Mouse (Mus musculus) limb, embryonic 14.5 days (tissue): ENCODE data around the gene Slc35f4. TPM values are rescaled to one million over a fixed set of nuclear protein-coding genes. Genes with fewer than 3 reads are reported as not detected.

Source experiments
- ATAC-seq: fragments of 200-750 bp; cut with Nextera tagmentation; 2 replicates; pipeline ENCODE4 v1.8.0; 2017; ENCODE audit warnings: low read depth, moderate number of reproducible peaks, moderate TSS enrichment; ENCODE audit not compliant: low FRiP score
- DNase-seq: peaks from one replicate; pipeline ENCODE4 v3.0.0-alpha.2; 2015; ENCODE audit warnings: low spot score
- H3K27ac ChIP-seq: fragments of 300-500 bp; sonication (generic); replicated peaks from 2 replicates; pipeline ENCODE4 v1.5.1; 2014; ENCODE audit warnings: low read depth, mild to moderate bottlenecking, low read length, moderate library complexity, mixed read lengths
- H3K27me3 ChIP-seq: fragments of 300-500 bp; sonication (generic); 2 replicates; pipeline ENCODE4 v1.6.1; 2014; ENCODE audit warnings: low read length, mixed read lengths; ENCODE audit not compliant: control insufficient read depth, insufficient read depth
- H3K36me3 ChIP-seq: fragments of 300-500 bp; sonication (generic); 2 replicates; pipeline ENCODE4 v1.6.1; 2014; ENCODE audit warnings: mild to moderate bottlenecking, low read length, moderate library complexity, mixed read lengths; ENCODE audit not compliant: control insufficient read depth, insufficient read depth
- H3K4me1 ChIP-seq: fragments of 300-500 bp; sonication (generic); 2 replicates; pipeline ENCODE4 v1.6.1; 2014; ENCODE audit warnings: antibody characterized with exemption, low read length, mixed read lengths; ENCODE audit not compliant: control insufficient read depth, insufficient read depth
- H3K4me2 ChIP-seq: fragments of 300-500 bp; sonication (generic); replicated peaks from 2 replicates; pipeline ENCODE4 v1.6.1; 2014; ENCODE audit warnings: low read depth, mild to moderate bottlenecking, low read length, moderate library complexity; ENCODE audit not compliant: severe bottlenecking
- H3K4me3 ChIP-seq: fragments of 300-500 bp; sonication (generic); replicated peaks from 2 replicates; pipeline ENCODE4 v1.5.1; 2014; ENCODE audit warnings: low read length
- H3K9ac ChIP-seq: fragments of 300-500 bp; sonication (generic); 2 replicates; pipeline ENCODE4 v1.6.1; 2014; ENCODE audit warnings: mild to moderate bottlenecking, low read depth, low read length, moderate library complexity; ENCODE audit not compliant: severe bottlenecking
- H3K9me3 ChIP-seq: fragments of 300-500 bp; sonication (generic); 2 replicates; pipeline ENCODE4 v1.6.1; 2016; ENCODE audit warnings: low read length; ENCODE audit not compliant: control insufficient read depth
- POLR2A ChIP-seq: fragments of 200-500 bp; IDR thresholded peaks from 2 replicates; pipeline ENCODE4 v1.8.0; 2012; ENCODE audit warnings: inconsistent platforms, mild to moderate bottlenecking, moderate library complexity, borderline replicate concordance; ENCODE audit not compliant: insufficient read depth, insufficient read length; ENCODE audit errors: extremely low read depth
- WGBS: fragments of 180-500 bp; shearing (Covaris S2); extraction: QIAGEN DNeasy Blood & Tissue Kit; methylation state at CpG from one replicate; pipeline ENCODE4 v1.1.7; 2014; 5-methylcytosine and 5-hydroxymethylcytosine counted together
- polyA plus RNA-seq, 2 experiments: library from polyadenylated mRNA; depleted of rRNA in 1 of 2; stranded (reverse) in 1 of 2; unstranded in 1 of 2; fragments of >200 nt; fragmentation: Nextera tagmentation in 1 of 2; extraction: Ambion mirVana in 1 of 2; gene quantifications; 2 replicates each; pipeline versions ENCODE4 v1.2.1 to v1.2.3; 2012 to 2014

The Slc35f4 gene
- polyA plus RNA-seq, 2 experiments: not detected

- DNase-seq (no peak), ATAC-seq (no peak)
- Histone ChIP-seq H3K27me3 (no peaks in the 10 kb centered on the region), H3K9ac (no peak overlapping the region), H3K27ac (no peak overlapping the region), H3K4me1 (no peaks in the 10 kb centered on the region), H3K4me3 (no peak overlapping the region), H3K9me3 (no peaks in the 10 kb centered on the region), H3K36me3 (no peaks in the 10 kb centered on the region), H3K4me2 (no peak overlapping the region)
- WGBS: 42% methylated on average over 7 of the region's 7 CpGs
- no peak for TF ChIP-seq POLR2A
Measured at GRCm38 (mm10) chr14:49447669-49448068, 78.2 kb downstream of the Slc35f4 start.

GRCm38 (mm10) chr14:49446461-49446860, 79.4 kb downstream of the Slc35f4 start:
- no peak for TF ChIP-seq POLR2A
- WGBS: 36% methylated on average over 7 of the region's 7 CpGs
- H3K4me1 ChIP-seq: no peaks in the 10 kb centered on the region
- no peak overlapping the region for H3K4me3 ChIP-seq
- H3K36me3 ChIP-seq: no peaks in the 10 kb centered on the region
- no peaks in the 10 kb centered on the region for H3K27me3 ChIP-seq
- H3K9me3 ChIP-seq: no peaks in the 10 kb centered on the region
- no peak overlapping the region for H3K9ac ChIP-seq
- no peak overlapping the region for H3K27ac ChIP-seq
- H3K4me2 ChIP-seq: no peak overlapping the region
- DNase-seq (no peak), ATAC-seq (no peak)

GRCm38 (mm10) chr14:49436811-49437210, 89.0 kb downstream of the Slc35f4 start:
- ATAC-seq: no peak

GRCm38 (mm10) chr14:49431821-49432220, 94.0 kb downstream of the Slc35f4 start:
- Histone ChIP-seq H3K27me3 (no peaks in the 10 kb centered on the region), H3K36me3 (no peaks in the 10 kb centered on the region), H3K27ac (no peak overlapping the region), H3K4me1 (no peaks in the 10 kb centered on the region), H3K4me3 (no peak overlapping the region), H3K9ac (no peak overlapping the region), H3K4me2 (no peak overlapping the region), H3K9me3 (no peaks in the 10 kb centered on the region)
- ATAC-seq: no peak
- no peak for TF ChIP-seq POLR2A
- 38% methylated on average over 5 of the region's 5 CpGs for whole genome bisulfite sequencing
- DNase-seq: peak; percentile 14

More at GRCm38 (mm10) chr14:49436811-49437210, 89.0 kb downstream of the Slc35f4 start:
- TF ChIP-seq POLR2A: no peak
- Histone ChIP-seq H3K36me3 (no peaks in the 10 kb centered on the region), H3K4me1 (no peaks in the 10 kb centered on the region), H3K4me3 (no peak overlapping the region), H3K27me3 (no peaks in the 10 kb centered on the region), H3K9ac (no peak overlapping the region), H3K27ac (no peak overlapping the region), H3K9me3 (no peaks in the 10 kb centered on the region), H3K4me2 (no peak overlapping the region)
- WGBS: 89% methylated on average over 3 of the region's 3 CpGs
- no peak for DNase-seq

- H3K4me2 ChIP-seq: no peak overlapping the region
- H3K4me3 ChIP-seq: no peak overlapping the region
- TF ChIP-seq POLR2A: no peak
- WGBS: 22% methylated on average over 1 of the region's 1 CpGs
- H3K9ac ChIP-seq: no peak overlapping the region
- H3K27me3 ChIP-seq: no peaks in the 10 kb centered on the region
- ATAC-seq: no peak
- no peak for DNase-seq
- H3K27ac ChIP-seq: no peak overlapping the region
- H3K9me3 ChIP-seq: no peaks in the 10 kb centered on the region
- no peaks in the 10 kb centered on the region for H3K36me3 ChIP-seq
- no peaks in the 10 kb centered on the region for H3K4me1 ChIP-seq
Measured at GRCm38 (mm10) chr14:49392482-49392881, 133.4 kb downstream of the Slc35f4 start.

GRCm38 (mm10) chr14:49362161-49362560, 163.7 kb downstream of the Slc35f4 start:
- ATAC-seq (no peak), DNase-seq (no peak)
- Histone ChIP-seq H3K4me1 (no peaks in the 10 kb centered on the region), H3K9ac (no peak overlapping the region), H3K4me2 (no peak overlapping the region), H3K4me3 (no peak overlapping the region), H3K27me3 (no peaks in the 10 kb centered on the region), H3K36me3 (no peaks in the 10 kb centered on the region), H3K27ac (no peak overlapping the region), H3K9me3 (no peaks in the 10 kb centered on the region)
- TF ChIP-seq POLR2A: no peak
- 71% methylated on average over 2 of the region's 2 CpGs for WGBS
